Mouse (Mus musculus) hindbrain, embryonic 16.5 days (tissue): ENCODE measurements around the gene Ezh1. TPM values are rescaled to one million over a fixed set of nuclear protein-coding genes. Genes with fewer than 3 reads are reported as not detected.
A peak's percentile ranks its signal among the peaks of the same experiment; 100 is the strongest.

Source experiments
- ATAC-seq: fragments of 200-750 bp; cut with Nextera tagmentation; 2 replicates; pipeline ENCODE4 v1.8.0; 2017; ENCODE audit warnings: moderate TSS enrichment, moderate library complexity
- H3K27ac ChIP-seq: fragments of 300-500 bp; sonication (generic); 2 replicates; pipeline ENCODE4 v1.5.1; 2014; ENCODE audit warnings: low read depth, mild to moderate bottlenecking, control low read depth, low read length, moderate library complexity
- H3K27me3 ChIP-seq: fragments of 300-500 bp; sonication (generic); replicated peaks from 2 replicates; pipeline ENCODE4 v1.6.1; 2014; ENCODE audit warnings: low read length; ENCODE audit not compliant: control insufficient read depth, insufficient read depth
- H3K36me3 ChIP-seq: fragments of 300-500 bp; sonication (generic); 2 replicates; pipeline ENCODE4 v1.6.1; 2014; ENCODE audit warnings: mild to moderate bottlenecking, low read length, moderate library complexity, mixed read lengths; ENCODE audit not compliant: control insufficient read depth, insufficient read depth
- H3K4me1 ChIP-seq: fragments of 300-500 bp; sonication (generic); 2 replicates; pipeline ENCODE4 v1.6.1; 2014; ENCODE audit warnings: low read depth, low read length; ENCODE audit not compliant: control insufficient read depth, insufficient read depth
- H3K4me2 ChIP-seq: fragments of 300-500 bp; sonication (generic); 2 replicates; pipeline ENCODE4 v1.6.1; 2014; ENCODE audit warnings: mild to moderate bottlenecking, low read length, control low read depth, moderate library complexity
- H3K4me3 ChIP-seq: fragments of 300-500 bp; sonication (generic); 2 replicates; pipeline ENCODE4 v1.5.1; 2014; ENCODE audit warnings: mild to moderate bottlenecking, low read length, control low read depth, moderate library complexity
- H3K9ac ChIP-seq: fragments of 300-500 bp; sonication (generic); 2 replicates; pipeline ENCODE4 v1.6.1; 2014; ENCODE audit warnings: low read depth, mild to moderate bottlenecking, control low read depth, low read length, moderate library complexity
- H3K9me3 ChIP-seq: fragments of 300-500 bp; sonication (generic); 2 replicates; pipeline ENCODE4 v1.6.1; 2014; ENCODE audit warnings: mild to moderate bottlenecking, low read length, moderate library complexity; ENCODE audit not compliant: control insufficient read depth
- WGBS: fragments of 180-500 bp; shearing (Covaris S2); extraction: QIAGEN DNeasy Blood & Tissue Kit; methylation state at CpG from one replicate; pipeline ENCODE4 v1.1.7; 2014; 5-methylcytosine and 5-hydroxymethylcytosine counted together
- polyA plus RNA-seq: library from polyadenylated mRNA; unstranded; fragments of >200 nt; fragmentation: Nextera tagmentation; extraction: Ambion mirVana; gene quantifications from 2 replicates; pipeline ENCODE4 v1.2.1, GENCODE M21; 2015

Ezh1 gene
- polyA plus RNA-seq, 1 experiment from 2014 or later, result 30.0 TPM

GRCm38 (mm10) chr11:101234124-101234523, 7.9 kb upstream of the Ezh1 start:
- H3K27me3 ChIP-seq, result no peaks in the 10 kb centered on the region
- peaks cover 3% of the 10 kb centered on the region; the same call in 1 of the 2 replicates for H3K4me1 ChIP-seq
- H3K9me3 ChIP-seq, result no peaks in the 10 kb centered on the region
- H3K4me2 ChIP-seq, result no peak overlapping the region
- no peaks in the 10 kb centered on the region for H3K36me3 ChIP-seq
- no peak overlapping the region for H3K4me3 ChIP-seq
- H3K27ac ChIP-seq, result no peak overlapping the region
- ATAC-seq, result no peak
- no peak overlapping the region for H3K9ac ChIP-seq

DNA sequence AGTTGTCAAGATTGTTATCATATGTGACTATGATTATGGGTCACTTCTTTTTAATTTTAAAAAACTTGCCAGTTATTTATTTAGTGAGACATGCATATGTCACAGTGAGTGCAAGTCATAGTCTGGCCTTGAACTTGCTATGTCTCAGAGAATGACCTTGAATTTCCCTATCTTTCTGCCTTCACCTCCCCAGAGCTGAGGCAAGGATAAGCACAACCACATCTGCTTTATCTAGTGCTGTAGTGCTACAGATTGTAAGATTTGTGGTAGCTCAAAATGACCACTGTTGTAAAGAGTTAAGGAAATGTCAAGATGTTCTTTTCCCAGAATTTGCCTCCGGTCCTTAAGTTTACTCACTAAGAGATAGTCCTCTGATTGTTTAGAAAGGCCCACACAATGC, 7.0 kb upstream of the Ezh1 start:
- H3K9ac ChIP-seq, result no peak overlapping the region
- 97% methylated on average over 1 of the region's 1 CpGs for WGBS
- no peaks in the 10 kb centered on the region for H3K27me3 ChIP-seq
- ATAC-seq, result no peak
- H3K36me3 ChIP-seq, result no peaks in the 10 kb centered on the region
- H3K9me3 ChIP-seq, result no peaks in the 10 kb centered on the region
- no peak overlapping the region for H3K27ac ChIP-seq
- no peak overlapping the region for H3K4me2 ChIP-seq
- H3K4me1 ChIP-seq, result peaks cover 4% of the 10 kb centered on the region; the same call in 1 of the 2 replicates
- H3K4me3 ChIP-seq, result no peak overlapping the region

- H3K9ac ChIP-seq, result no peak overlapping the region
- no peaks in the 10 kb centered on the region for H3K27me3 ChIP-seq
- H3K36me3 ChIP-seq, result no peaks in the 10 kb centered on the region
- peaks cover 4% of the 10 kb centered on the region; the same call in 1 of the 2 replicates for H3K4me1 ChIP-seq
- no peak overlapping the region for H3K4me3 ChIP-seq
- ATAC-seq, result no peak
- no peak overlapping the region for H3K27ac ChIP-seq
- 59% methylated on average over 6 of the region's 6 CpGs for WGBS
- no peaks in the 10 kb centered on the region for H3K9me3 ChIP-seq
- H3K4me2 ChIP-seq, result no peak overlapping the region
These were observed 6.0 kb upstream of the Ezh1 start for GRCm38 (mm10) chr11:101232010-101232839.

GRCm38 (mm10) chr11:101230991-101231871, 5.0 kb upstream of the Ezh1 start:
- Histone ChIP-seq H3K4me3 (no peak overlapping the region), H3K27me3 (no peaks in the 10 kb centered on the region), H3K4me2 (peak overlapping the region; percentile 15; the same call in 1 of the 2 replicates), H3K9ac (no peak overlapping the region), H3K36me3 (no peaks in the 10 kb centered on the region), H3K9me3 (no peaks in the 10 kb centered on the region), H3K4me1 (peaks cover 4% of the 10 kb centered on the region; the same call in 1 of the 2 replicates), H3K27ac (peak overlapping the region; percentile 70)
- WGBS, result 17% methylated on average over 18 of the region's 18 CpGs
- no peak for ATAC-seq

DNA sequence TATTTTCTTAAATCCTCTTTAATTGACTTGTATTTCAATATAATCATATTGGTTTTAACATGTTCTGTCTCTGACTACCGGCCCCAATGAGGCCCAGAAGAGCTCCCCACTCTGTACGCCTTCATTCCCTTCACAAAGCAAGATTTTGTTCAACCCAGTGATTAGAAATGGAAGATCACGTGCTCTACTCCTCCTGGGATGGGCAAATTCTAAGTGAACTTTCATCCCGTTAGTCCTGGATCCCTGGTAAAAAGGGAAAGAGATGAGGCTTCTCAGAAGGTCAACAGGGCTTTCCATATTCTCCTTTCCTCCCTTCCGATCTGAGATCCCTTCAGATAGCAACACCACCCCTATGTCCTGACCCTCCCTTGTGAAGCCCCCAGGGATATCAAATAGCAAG, 4.3 kb upstream of the Ezh1 start:
- no peak for ATAC-seq
- Histone ChIP-seq H3K36me3 (no peaks in the 10 kb centered on the region), H3K27ac (peak overlapping the region; percentile 70), H3K4me2 (peak overlapping the region; percentile 1; the same call in 1 of the 2 replicates), H3K9me3 (no peaks in the 10 kb centered on the region), H3K4me3 (no peak overlapping the region), H3K27me3 (no peaks in the 10 kb centered on the region), H3K4me1 (peaks cover 4% of the 10 kb centered on the region), H3K9ac (no peak overlapping the region)
- 23% methylated on average over 5 of the region's 5 CpGs for WGBS

DNA sequence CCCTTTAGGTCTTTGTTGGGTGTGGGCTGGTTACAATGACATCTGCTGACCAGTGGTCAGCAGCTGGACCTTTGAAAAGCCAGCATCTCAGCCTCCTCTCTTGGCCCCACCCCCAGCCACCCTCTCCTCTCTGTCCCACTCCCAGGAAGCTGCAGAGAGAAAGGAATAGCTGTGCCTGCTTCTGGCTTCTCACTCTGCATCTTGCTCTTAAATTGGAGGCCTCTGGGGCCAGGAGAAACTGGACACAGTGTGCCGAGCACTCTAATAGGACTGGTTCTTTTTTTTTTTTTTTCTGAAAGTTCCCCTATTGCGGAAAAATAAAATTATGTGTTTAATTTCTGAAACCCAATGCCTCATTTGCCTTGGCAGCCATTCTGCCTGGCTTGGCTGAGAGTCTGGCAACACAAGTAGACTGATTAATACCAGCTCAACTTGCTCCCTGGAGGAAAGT, 3.8 kb upstream of the Ezh1 start:
- Histone ChIP-seq H3K4me3 (no peak overlapping the region), H3K36me3 (no peaks in the 10 kb centered on the region), H3K27ac (peak overlapping the region; percentile 70; the same call in 1 of the 2 replicates), H3K9ac (no peak overlapping the region), H3K4me2 (no peak overlapping the region), H3K27me3 (no peaks in the 10 kb centered on the region), H3K9me3 (no peaks in the 10 kb centered on the region), H3K4me1 (peaks cover 6% of the 10 kb centered on the region)
- WGBS, result 26% methylated on average over 2 of the region's 2 CpGs
- ATAC-seq, result no peak

GRCm38 (mm10) chr11:101229361-101229900, 3.2 kb upstream of the Ezh1 start:
- no peak overlapping the region for H3K9ac ChIP-seq
- no peak for ATAC-seq
- no peaks in the 10 kb centered on the region for H3K36me3 ChIP-seq
- peaks cover 7% of the 10 kb centered on the region for H3K4me1 ChIP-seq
- no peak overlapping the region for H3K4me2 ChIP-seq
- H3K9me3 ChIP-seq, result no peaks in the 10 kb centered on the region
- no peak overlapping the region for H3K4me3 ChIP-seq
- H3K27ac ChIP-seq, result 0 out of 2 replicates have a peak overlapping the region, but pooled peaks have one; percentile 1
- H3K27me3 ChIP-seq, result no peaks in the 10 kb centered on the region
- 21% methylated on average over 8 of the region's 8 CpGs for WGBS

- H3K4me3 ChIP-seq, result peak overlapping the region; percentile 84
- H3K27ac ChIP-seq, result peak overlapping the region; percentile 61; the same call in 1 of the 2 replicates
- H3K27me3 ChIP-seq, result no peaks in the 10 kb centered on the region
- H3K36me3 ChIP-seq, result no peaks in the 10 kb centered on the region
- H3K4me1 ChIP-seq, result peaks cover 7% of the 10 kb centered on the region
- no peak for ATAC-seq
- no peaks in the 10 kb centered on the region for H3K9me3 ChIP-seq
- peak overlapping the region; percentile 82 for H3K4me2 ChIP-seq
- WGBS, result 18% methylated on average over 25 of the region's 25 CpGs
- H3K9ac ChIP-seq, result peak overlapping the region; percentile 90
These were observed 765 bp downstream of the Ezh1 start for GRCm38 (mm10) chr11:101225331-101226064.
